Mouse (Mus musculus) heart, embryonic 10.5 days (tissue): ENCODE results near the gene Slc6a3. TPM values are rescaled to one million over a fixed set of nuclear protein-coding genes. Genes with fewer than 3 reads are reported as not detected.
A peak's percentile ranks its signal among the peaks of the same experiment; 100 is the strongest.

Experiments
- DNase-seq: peaks from one replicate; pipeline ENCODE4 v3.0.0-alpha.2; 2017; ENCODE audit warnings: low spot score
- H3K27ac ChIP-seq: fragments of 300-500 bp; sonication (generic); 2 replicates; pipeline ENCODE4 v1.5.1; 2016; ENCODE audit warnings: mild to moderate bottlenecking
- H3K27me3 ChIP-seq: fragments of 300-500 bp; sonication (generic); 2 replicates; pipeline ENCODE4 v1.6.1; 2016; ENCODE audit warnings: mild to moderate bottlenecking; ENCODE audit not compliant: poor library complexity, insufficient read depth, severe bottlenecking
- H3K36me3 ChIP-seq: fragments of 300-500 bp; sonication (generic); 2 replicates; pipeline ENCODE4 v1.6.1; 2016; ENCODE audit warnings: mild to moderate bottlenecking, moderate library complexity
- H3K4me1 ChIP-seq: fragments of 300-500 bp; sonication (generic); 2 replicates; pipeline ENCODE4 v1.6.1; 2016; ENCODE audit warnings: mild to moderate bottlenecking
- H3K4me3 ChIP-seq: fragments of 300-500 bp; sonication (generic); 2 replicates; pipeline ENCODE4 v1.5.1; 2016; ENCODE audit warnings: mild to moderate bottlenecking, moderate library complexity
- H3K9me3 ChIP-seq: fragments of 300-500 bp; sonication (generic); 2 replicates; pipeline ENCODE4 v1.6.1; 2016; ENCODE audit warnings: mild to moderate bottlenecking, moderate library complexity
- WGBS: fragments of 180-500 bp; shearing (Covaris S2); methylation state at CpG from one replicate; pipeline ENCODE4 v1.1.7; 2016; 5-methylcytosine and 5-hydroxymethylcytosine counted together
- polyA plus RNA-seq: library from polyadenylated mRNA; unstranded; fragments of >200 nt; fragmentation: Nextera tagmentation; extraction: Ambion mirVana; gene quantifications from 2 replicates; pipeline ENCODE4 v1.2.1, GENCODE M21; 2016

Slc6a3 gene
- polyA plus RNA-seq, 1 experiment from 2014 or later: 0.11 TPM

DNA sequence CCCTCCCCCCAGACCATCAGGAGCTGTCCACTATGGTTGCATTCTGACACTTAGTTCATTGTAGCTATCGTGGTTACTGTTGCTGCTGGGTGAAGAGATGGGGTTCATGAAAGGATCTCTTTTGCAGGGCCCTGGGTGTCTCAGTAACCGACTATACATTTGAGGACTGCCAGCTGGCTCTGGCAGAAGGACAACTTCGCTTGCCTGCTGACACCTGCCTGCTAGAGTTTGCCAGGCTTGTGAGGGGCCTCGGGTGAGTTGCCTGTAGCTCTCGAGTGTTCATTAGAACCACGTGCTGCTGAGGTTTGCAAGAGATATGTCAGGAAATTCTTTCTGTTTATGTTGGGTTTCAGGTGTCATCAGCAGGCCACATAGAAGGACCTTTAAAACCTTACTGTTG lies 26.7 kb upstream of the Slc6a3 start:
- Histone ChIP-seq H3K4me3 (no peak overlapping the region), H3K9me3 (no peaks in the 10 kb centered on the region), H3K27ac (no peak overlapping the region), H3K4me1 (no peaks in the 10 kb centered on the region), H3K27me3 (no peaks in the 10 kb centered on the region), H3K36me3 (peaks cover 71% of the 10 kb centered on the region)
- peak; percentile 45 for DNase-seq
- 81% methylated on average over 6 of the region's 6 CpGs for WGBS

DNA sequence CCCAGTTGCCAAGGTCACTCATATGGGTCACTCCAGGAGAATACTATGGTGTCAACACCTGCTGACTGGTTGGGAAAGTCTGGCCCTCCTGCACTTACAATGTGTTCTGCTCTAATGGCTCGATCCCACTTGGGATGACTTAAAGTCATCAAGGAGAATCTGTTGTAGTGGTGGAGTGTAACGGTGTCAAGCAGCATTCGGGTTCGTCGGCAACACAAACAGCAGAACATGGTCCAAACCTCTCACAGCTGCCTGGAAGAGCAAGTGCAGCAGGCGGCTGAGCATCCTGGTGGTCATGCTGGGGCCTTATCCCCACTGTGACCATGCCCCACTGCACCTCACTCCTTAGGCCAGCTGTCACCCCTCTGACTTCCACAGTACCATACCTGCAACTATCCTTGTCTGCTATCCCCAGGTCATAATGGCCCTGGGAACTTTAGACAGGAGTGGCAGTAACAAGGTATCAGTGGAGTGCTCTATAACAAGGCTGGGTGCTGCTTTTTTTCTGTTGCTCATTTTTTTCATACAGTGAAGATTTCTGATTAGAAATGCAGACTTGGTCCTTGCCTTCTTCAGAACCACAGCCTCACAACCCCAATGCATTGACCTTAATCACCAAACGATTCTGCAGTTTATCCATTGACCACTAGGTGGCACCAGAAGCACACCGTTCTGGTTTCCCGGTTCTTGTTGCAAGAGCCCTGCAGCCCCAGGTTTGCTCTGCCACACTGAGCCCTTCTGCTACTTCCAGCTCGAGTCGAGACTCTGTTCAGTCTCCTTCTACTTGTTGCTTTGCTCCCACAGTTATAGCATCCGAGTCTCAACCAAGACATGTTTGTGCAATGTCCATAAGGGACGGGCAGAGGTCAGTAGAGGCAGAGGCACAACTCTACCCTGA lies 23.5 kb upstream of the Slc6a3 start:
- H3K27ac ChIP-seq: no peak overlapping the region
- WGBS: 57% methylated on average over 13 of the region's 13 CpGs

DNA sequence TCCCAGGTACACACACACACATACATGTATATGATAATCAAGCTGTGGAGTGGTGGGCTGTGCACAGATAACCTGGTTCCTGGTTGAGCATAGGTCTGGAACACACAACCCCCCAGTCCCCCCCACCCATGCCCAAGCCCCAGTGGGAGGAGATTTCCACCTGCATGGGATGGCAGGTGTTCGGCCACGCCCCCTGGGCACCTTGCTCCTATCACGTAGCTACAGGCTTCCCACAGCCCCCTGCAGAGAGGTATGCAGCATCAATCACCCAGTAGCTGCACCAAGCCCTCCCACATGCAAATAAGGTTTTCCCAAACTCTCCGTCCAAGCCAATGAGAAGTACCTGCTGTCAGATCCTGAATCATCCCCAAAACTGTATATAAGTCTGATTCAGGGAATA lies 19.7 kb upstream of the Slc6a3 start:
- Histone ChIP-seq H3K9me3 (no peaks in the 10 kb centered on the region), H3K4me1 (no peaks in the 10 kb centered on the region), H3K27me3 (no peaks in the 10 kb centered on the region), H3K4me3 (no peak overlapping the region), H3K36me3 (peaks cover 38% of the 10 kb centered on the region), H3K27ac (no peak overlapping the region)
- WGBS: 68% methylated on average over 4 of the region's 4 CpGs
- DNase-seq: no peak

More for the DNA sequence above, 23.5 kb upstream of the Slc6a3 start:
- no peak overlapping the region for H3K4me3 ChIP-seq
- peaks cover 71% of the 10 kb centered on the region for H3K36me3 ChIP-seq
- no peaks in the 10 kb centered on the region for H3K27me3 ChIP-seq
- no peaks in the 10 kb centered on the region for H3K9me3 ChIP-seq
- DNase-seq: peak; percentile 86
- H3K4me1 ChIP-seq: no peaks in the 10 kb centered on the region

- Histone ChIP-seq H3K4me1 (peaks cover 11% of the 10 kb centered on the region; the same call in 1 of the 2 replicates), H3K27me3 (peaks cover 53% of the 10 kb centered on the region), H3K4me3 (no peak overlapping the region), H3K36me3 (no peaks in the 10 kb centered on the region), H3K27ac (no peak overlapping the region), H3K9me3 (no peaks in the 10 kb centered on the region)
- 79% methylated on average over 3 of the region's 3 CpGs for WGBS
- DNase-seq: no peak
Observed at GRCm38 (mm10) chr13:73533716-73534115, 2.8 kb upstream of the Slc6a3 start.

- H3K27ac ChIP-seq: no peak overlapping the region
- peaks cover 11% of the 10 kb centered on the region; the same call in 1 of the 2 replicates for H3K4me1 ChIP-seq
- no peaks in the 10 kb centered on the region for H3K9me3 ChIP-seq
- no peak for DNase-seq
- H3K27me3 ChIP-seq: peaks cover 60% of the 10 kb centered on the region
- no peak overlapping the region for H3K4me3 ChIP-seq
- WGBS: 35% methylated on average over 3 of the region's 3 CpGs
- no peaks in the 10 kb centered on the region for H3K36me3 ChIP-seq
Observed at GRCm38 (mm10) chr13:73535287-73535686, 1.3 kb upstream of the Slc6a3 start.

DNA sequence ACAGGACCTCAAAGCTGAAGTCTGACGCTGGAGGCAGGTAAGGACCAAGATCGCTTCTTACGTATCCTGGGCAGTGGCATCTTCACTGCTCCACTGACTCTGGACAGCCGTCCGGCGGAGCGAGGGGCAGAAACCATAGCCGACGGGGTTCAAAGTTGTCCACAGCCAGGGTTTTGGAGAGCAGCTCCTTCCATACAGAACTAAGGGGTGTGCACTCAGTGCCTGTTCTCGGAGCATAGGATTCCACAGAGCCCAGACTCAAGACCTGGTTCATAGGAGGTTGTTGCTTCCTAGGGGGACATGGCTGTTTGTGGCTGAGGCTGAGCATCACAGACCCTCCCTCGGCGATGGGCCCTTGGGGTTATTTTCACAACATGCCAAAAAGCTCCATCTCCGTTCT lies 277 bp downstream of the Slc6a3 start:
- no peaks in the 10 kb centered on the region for H3K36me3 ChIP-seq
- 19% methylated on average over 13 of the region's 13 CpGs for WGBS
- H3K27me3 ChIP-seq: peaks cover 60% of the 10 kb centered on the region
- H3K9me3 ChIP-seq: no peaks in the 10 kb centered on the region
- peaks cover 11% of the 10 kb centered on the region; the same call in 1 of the 2 replicates for H3K4me1 ChIP-seq
- peak overlapping the region; percentile 64 for H3K4me3 ChIP-seq
- 0 out of 2 replicates have a peak overlapping the region, but pooled peaks have one; percentile 12 for H3K27ac ChIP-seq
- DNase-seq: no peak

GRCm38 (mm10) chr13:73564201-73564600 lies 27.7 kb downstream of the Slc6a3 start:
- no peaks in the 10 kb centered on the region for H3K9me3 ChIP-seq
- H3K4me1 ChIP-seq: no peaks in the 10 kb centered on the region
- H3K36me3 ChIP-seq: no peaks in the 10 kb centered on the region
- DNase-seq: no peak
- WGBS: 80% methylated on average over 5 of the region's 5 CpGs
- no peak overlapping the region for H3K27ac ChIP-seq
- no peak overlapping the region for H3K4me3 ChIP-seq
- H3K27me3 ChIP-seq: no peaks in the 10 kb centered on the region

DNA sequence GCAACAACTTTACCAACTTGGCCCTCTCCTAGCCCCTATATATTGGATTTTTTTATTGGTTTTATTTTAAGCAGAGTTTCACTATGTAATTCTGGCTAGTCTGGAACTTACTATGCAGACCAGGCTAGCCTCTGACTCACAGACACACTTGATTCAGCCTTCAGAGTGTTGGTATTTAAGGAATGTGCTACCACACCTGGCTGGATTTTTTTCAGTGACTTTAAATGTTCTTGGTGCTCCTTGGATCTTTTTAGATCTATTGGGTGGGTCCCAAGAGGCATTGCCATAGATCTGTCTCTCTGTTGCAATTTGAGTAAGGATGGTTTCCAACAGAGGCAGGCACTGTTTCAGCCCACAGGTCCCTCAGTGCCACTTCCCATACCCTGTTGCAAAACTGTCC lies 38.5 kb downstream of the Slc6a3 start:
- Histone ChIP-seq H3K9me3 (no peaks in the 10 kb centered on the region), H3K27me3 (no peaks in the 10 kb centered on the region), H3K27ac (no peak overlapping the region), H3K4me1 (no peaks in the 10 kb centered on the region), H3K4me3 (no peak overlapping the region), H3K36me3 (no peaks in the 10 kb centered on the region)
- no peak for DNase-seq

DNA sequence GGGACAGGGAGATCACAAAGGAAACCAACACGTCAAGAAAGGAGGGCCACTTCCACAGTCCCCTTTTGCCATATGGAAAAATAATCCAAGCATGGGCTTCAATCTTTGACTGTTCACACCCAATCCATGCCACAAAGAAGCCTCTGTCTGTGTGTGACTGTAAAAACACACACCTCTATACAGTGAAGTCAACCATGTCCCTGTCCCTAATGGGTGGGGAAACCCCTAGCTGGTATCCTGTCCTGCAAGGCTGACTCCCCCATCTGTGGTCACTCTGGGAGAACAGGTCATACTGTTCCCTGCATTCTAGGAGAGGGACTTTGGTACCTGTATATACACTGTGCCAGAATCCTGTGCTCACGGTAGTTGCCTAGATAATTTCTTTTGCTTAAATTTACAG lies 40.7 kb downstream of the Slc6a3 start:
- H3K9me3 ChIP-seq: no peaks in the 10 kb centered on the region
- 64% methylated on average over 2 of the region's 2 CpGs for WGBS
- H3K27me3 ChIP-seq: no peaks in the 10 kb centered on the region
- DNase-seq: no peak
- H3K27ac ChIP-seq: no peak overlapping the region
- no peaks in the 10 kb centered on the region for H3K4me1 ChIP-seq
- H3K36me3 ChIP-seq: no peaks in the 10 kb centered on the region
- no peak overlapping the region for H3K4me3 ChIP-seq

GRCm38 (mm10) chr13:73591488-73591887 lies 54.9 kb downstream of the Slc6a3 start:
- no peak overlapping the region for H3K4me3 ChIP-seq
- no peak for DNase-seq
- 86% methylated on average over 3 of the region's 3 CpGs for WGBS
- H3K27ac ChIP-seq: no peak overlapping the region
- no peaks in the 10 kb centered on the region for H3K4me1 ChIP-seq
- H3K9me3 ChIP-seq: no peaks in the 10 kb centered on the region
- H3K27me3 ChIP-seq: peaks cover 18% of the 10 kb centered on the region
- H3K36me3 ChIP-seq: no peaks in the 10 kb centered on the region

DNA sequence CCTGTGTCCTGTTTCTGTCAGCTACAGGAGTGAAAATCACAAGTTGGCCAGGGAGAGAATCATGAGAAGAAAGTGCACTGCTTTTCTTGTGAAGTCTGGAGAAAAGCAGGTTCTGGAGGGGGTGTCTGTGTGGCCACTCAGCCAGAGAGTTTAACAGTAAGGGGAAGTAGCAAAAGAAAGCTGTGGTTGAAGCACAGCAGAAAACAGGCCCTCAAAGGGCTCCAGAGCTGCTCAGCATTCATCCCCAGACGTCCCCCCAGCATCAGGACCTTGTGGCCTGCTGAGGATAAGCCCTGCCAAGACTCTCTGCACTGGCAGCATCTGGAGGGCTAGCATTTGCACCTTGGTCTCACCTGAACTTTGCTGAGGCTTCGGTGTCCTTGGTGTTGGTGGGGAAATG lies 56.0 kb downstream of the Slc6a3 start:
- no peaks in the 10 kb centered on the region for H3K9me3 ChIP-seq

GRCm38 (mm10) chr13:73596276-73596675 lies 59.7 kb downstream of the Slc6a3 start:
- DNase-seq: no peak
- Histone ChIP-seq H3K27me3 (peaks cover 18% of the 10 kb centered on the region), H3K27ac (no peak overlapping the region), H3K4me3 (no peak overlapping the region), H3K9me3 (no peaks in the 10 kb centered on the region), H3K4me1 (no peaks in the 10 kb centered on the region), H3K36me3 (no peaks in the 10 kb centered on the region)
- 63% methylated on average over 4 of the region's 4 CpGs for WGBS

More for the DNA sequence above, 56.0 kb downstream of the Slc6a3 start:
- Histone ChIP-seq H3K4me1 (no peaks in the 10 kb centered on the region), H3K27ac (no peak overlapping the region), H3K27me3 (peaks cover 18% of the 10 kb centered on the region), H3K36me3 (no peaks in the 10 kb centered on the region), H3K4me3 (no peak overlapping the region)
- no peak for DNase-seq
- WGBS: 44% methylated on average over 2 of the region's 2 CpGs

DNA sequence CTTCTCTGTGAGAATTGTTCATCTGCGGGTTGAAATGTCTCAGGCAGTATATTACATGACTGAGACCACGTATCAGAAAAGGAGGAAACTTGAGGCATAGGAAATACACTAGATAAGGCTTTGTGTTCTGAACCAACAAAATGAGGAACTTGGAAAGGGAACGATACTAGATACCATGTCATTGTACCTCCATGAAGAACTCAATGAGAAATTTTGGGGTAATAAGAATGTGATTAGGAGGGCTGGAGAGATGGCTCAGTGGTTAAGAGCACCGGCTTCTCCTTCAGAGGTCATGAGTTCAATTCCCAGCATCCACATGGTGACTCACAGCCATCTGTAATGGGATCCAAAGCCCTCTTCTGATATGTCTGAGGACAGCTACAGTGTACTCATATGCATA lies 63.7 kb downstream of the Slc6a3 start:
- no peak for DNase-seq
- WGBS: 58% methylated on average over 4 of the region's 4 CpGs
- no peaks in the 10 kb centered on the region for H3K9me3 ChIP-seq

More for the DNA sequence above, 63.7 kb downstream of the Slc6a3 start:
- Histone ChIP-seq H3K27me3 (0 out of 2 replicates have a peak, but pooled peaks cover 2% of the 10 kb centered on the region), H3K4me1 (peaks cover 14% of the 10 kb centered on the region), H3K4me3 (no peak overlapping the region), H3K36me3 (no peaks in the 10 kb centered on the region), H3K27ac (no peak overlapping the region)
